Mouse (Mus musculus) heart, adult 8-10 months (tissue): ENCODE data around the gene Fcrlb. TPM values are rescaled to one million over a fixed set of nuclear protein-coding genes. Genes with fewer than 3 reads are reported as not detected.

Experiments used
- DNase-seq: peaks from one replicate; pipeline ENCODE4 v3.0.0; 2022; ENCODE audit warnings: low spot score
- total RNA-seq, 4 experiments: library from RNA; stranded (reverse); gene quantifications; 2 replicates each; pipeline ENCODE4 v1.2.4; 2022

Fcrlb gene
- total RNA-seq, 4 experiments from 2014 or later = not detected

DNA sequence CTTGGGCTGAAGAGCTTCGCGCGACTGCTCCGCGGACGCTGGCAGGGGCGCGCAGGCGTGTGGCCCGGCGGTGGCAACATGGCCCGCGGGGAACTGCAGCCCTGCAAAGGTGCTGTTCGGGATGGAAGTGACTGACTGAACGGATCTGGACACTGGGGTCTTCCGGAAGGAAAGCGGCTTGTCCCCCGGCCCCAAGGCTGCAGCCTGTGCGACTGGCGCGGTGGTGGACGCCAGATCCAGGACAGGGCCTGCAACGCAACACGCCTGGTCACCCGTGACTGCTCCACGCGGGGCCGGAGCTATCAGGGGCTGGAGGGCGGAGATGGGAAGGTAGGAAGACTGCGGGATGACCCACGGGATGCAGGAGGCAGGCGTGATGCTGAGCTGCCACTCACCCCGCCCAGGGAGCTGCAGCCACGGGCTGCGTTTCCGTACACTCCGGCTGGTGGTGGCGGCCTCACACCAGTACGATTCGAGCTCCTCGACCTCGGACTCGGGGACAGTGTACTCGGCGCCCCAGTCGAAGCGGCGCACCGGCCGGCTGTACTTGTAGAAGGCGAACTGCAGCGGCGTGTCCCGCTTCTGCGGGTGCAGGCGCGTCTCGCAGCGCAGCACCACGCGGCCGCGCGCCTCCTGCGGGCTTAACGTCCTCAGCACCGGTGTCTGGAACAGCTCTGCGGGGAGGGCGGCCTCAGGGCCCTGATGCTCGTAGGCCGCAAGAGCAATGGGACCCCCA, 5.1 kb downstream of the Fcrlb start:
- DNase-seq = no peak

DNA sequence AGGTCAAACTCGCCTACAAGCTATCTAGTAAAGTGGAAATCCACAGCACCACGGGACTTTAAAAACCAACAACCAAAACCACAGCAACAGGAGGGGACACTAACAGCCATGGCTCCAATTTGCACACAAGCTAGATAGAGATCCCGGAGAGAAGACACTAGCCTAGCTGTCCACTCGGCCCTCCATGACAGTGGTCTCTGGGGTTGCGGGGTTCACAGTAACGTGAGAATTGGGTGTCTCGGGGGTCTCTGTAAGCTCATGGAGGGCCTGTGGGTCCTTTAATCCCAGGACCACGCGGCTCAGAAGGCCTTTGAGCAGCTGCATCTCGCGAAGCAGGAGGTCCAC, 5.7 kb downstream of the Fcrlb start:
- no peak for DNase-seq

GRCm38 (mm10) chr1:170903485-170903884, 9.3 kb downstream of the Fcrlb start:
- DNase-seq = no peak

- peak; percentile 80 for DNase-seq
These were observed 11.1 kb downstream of the Fcrlb start for GRCm38 (mm10) chr1:170901536-170902238.

DNA sequence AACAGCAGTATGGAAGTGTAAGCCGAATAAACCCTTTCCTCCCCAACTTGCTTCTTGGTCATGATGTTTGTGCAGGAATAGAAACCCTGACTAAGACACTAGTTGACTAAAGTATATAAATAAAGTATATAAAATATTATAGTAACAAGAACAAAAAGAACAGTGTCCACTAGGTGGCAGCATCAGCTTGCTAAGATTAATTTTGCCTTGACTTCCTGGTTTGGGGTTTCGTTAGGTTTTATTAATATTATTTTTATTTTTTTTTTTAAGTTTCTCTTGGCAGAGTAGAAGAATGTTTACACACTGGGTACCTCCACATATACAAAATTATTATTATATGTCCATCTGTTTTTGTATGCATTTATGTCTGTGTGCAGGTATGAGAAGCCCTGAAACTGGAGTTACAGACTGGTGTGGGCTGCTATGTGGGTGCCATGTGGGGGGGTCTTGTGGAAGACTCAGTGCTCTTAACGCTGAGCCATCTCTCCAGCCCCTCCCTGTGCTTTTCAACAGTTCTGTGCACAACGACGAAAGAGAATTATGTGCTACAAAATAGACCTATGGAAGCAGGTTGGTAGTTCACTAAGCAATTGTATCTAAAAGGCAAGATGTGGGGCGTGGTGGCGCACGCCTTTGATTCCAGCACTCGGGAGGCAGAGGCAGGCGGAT, 11.8 kb downstream of the Fcrlb start:
- DNase-seq = peak; percentile 65

DNA sequence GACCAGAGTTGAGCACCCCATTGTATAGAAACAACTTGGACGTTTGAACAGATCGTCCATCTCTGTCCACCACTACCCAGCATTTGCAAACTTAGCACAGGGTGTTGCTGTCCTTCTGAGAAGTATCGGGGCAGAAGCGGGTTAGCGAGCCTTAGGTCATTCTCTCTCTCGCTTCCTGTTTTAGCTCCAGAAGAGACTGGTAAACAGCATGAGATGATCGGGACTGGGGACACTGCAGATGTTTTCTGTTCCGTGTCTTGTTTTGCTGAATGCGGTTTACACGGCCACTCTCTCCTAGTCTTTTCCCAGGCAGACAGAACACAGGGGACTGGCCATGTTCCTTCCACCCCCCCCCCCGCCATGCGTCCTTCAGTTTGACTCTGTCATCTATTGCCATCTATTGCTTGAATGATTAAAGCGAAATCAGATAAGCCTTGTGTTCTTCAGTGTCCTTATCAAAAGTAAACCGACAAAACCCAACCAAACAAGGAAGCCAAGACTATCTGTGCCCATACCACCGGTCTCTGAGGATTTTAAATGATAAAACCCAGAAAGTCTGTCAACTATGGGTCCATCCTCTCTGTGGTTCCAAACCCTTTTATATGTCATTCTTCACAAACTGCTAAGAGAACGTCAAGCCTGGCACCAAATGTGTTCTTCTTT, 14.2 kb downstream of the Fcrlb start:
- DNase-seq = no peak

- DNase-seq = no peak
These were observed 16.0 kb downstream of the Fcrlb start for GRCm38 (mm10) chr1:170896651-170897281.

- DNase-seq = peak; percentile 58
These were observed 17.8 kb downstream of the Fcrlb start for GRCm38 (mm10) chr1:170894603-170895602.

DNA sequence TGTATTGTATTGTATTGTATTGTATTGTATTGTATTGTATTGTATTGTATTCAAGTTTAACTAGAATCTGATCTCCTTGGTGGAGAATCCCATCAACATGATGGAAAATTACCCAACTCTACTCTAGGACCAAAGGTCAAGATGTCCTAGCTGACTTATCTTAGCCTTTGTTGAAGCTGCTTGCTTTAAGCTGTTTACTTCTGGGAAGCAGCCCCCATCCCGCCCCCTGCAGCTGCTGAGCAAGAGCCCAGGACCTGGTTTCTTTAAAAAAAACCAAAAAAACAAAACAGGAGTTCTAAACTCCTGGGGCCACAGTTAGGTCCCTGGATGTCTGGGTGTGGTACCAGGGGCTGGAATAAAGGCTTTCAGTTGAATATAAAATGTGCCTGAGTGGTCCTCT, 20.5 kb downstream of the Fcrlb start:
- no peak for DNase-seq

DNA sequence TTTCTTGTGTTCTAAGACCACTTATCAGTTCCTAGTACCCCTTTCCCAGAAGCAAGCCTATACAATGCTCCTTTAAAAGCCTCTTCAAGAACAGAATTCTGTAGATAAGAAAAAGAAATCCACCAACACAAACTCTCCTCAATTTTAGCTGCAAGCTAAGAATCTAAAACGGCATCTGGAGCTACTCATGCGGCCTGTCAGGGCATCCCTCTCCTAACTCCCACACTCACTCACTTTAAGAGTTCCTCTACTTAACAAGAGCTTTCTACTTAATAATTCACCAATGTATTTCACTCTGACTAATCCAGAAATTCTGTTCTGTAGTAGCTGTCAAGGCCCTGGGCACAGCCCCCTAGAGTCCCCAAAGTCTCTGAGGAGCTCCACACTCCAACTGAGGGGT, 21.1 kb downstream of the Fcrlb start:
- DNase-seq = no peak

DNA sequence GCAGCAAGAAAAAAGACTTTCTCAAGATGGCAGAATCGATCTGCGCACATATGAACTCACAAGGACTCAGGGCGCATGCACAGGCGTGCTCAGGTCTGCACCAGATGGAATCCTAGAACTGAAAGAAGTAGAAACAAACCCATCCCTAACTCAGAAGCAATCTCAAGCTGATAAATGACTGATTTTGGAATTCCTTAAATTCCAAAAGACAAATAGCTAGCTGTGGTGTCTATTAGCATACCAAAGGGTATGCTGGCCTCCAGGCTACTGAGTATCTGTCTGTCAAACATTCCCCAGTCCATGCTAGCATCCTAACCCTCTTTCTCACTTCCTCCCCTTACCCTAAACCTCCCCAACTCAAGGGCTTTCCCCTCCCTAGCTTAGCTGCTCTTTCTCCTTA, 23.4 kb downstream of the Fcrlb start:
- DNase-seq = no peak

GRCm38 (mm10) chr1:170886044-170886458, 26.7 kb downstream of the Fcrlb start:
- DNase-seq = no peak

GRCm38 (mm10) chr1:170884978-170885561, 27.7 kb downstream of the Fcrlb start, which contains the start of the genes Gm26620 and Dusp12:
Gene Gm26620, plus strand, starts transcription at chr1:170885065.
Gene Dusp12, minus strand, starts transcription at chr1:170885540.
- DNase-seq = peak; percentile 84

- no peak for DNase-seq
These were observed 28.4 kb downstream of the Fcrlb start for GRCm38 (mm10) chr1:170884390-170884789.

GRCm38 (mm10) chr1:170882915-170883485, 29.7 kb downstream of the Fcrlb start:
- no peak for DNase-seq

GRCm38 (mm10) chr1:170876906-170877305, 35.8 kb downstream of the Fcrlb start:
- DNase-seq = no peak

DNA sequence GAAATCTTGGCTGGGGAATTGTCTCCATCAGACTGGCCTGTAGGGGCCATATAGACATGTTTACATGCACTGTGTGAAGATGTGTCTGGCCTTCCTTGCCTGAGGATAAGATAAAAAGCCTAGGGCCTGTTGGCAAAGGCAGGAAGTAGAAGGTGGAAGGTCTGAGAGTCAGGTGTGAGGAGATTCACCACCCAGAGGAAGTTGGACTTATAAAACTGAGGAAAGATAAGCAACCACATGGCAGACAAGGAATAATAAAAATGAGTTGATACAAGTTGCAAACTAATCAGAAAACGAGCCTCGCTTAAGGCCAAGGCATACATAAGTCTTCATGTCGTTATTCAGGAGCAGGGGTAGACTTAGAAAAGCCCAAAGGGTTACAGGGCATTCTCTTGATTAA, 37.1 kb downstream of the Fcrlb start:
- DNase-seq = no peak

DNA sequence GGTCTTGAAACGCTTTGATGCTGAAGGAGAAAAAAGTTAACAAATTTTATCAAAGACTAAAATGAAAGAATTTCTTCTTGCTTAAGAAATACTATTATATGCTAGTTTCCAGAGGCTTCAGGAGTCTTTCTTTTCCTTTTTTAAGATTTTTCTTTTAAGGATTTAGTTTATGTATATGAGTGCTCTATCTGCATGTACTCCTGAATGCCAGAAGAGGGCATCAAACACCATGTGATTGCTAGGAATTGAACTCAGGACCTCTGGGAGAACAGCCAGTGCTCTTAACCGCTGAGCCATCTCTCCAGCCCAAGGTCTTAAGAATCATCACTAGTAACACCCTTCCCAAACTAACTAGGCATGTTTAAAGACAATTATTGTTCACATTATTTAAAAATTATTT, 40.8 kb downstream of the Fcrlb start:
- no peak for DNase-seq

DNA sequence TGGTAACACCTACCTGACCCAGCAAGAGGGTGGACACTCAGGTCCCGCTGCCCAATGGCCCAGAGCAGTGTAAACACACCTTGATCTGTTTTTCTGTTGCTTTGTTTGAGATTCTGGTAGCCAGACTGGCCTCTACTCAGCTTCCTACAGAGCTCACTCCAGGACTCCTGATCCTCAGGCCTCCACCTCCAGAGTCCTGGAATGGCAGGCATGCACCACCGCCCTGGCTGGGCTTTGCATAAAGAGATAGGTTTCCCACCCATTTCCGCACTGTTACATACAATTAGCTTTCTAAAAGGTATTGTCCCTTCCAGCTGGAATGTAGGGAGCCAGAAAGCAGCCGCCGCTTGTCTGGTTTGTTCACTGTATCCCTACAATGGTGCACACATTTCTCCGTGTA, 41.3 kb downstream of the Fcrlb start:
- no peak for DNase-seq

DNA sequence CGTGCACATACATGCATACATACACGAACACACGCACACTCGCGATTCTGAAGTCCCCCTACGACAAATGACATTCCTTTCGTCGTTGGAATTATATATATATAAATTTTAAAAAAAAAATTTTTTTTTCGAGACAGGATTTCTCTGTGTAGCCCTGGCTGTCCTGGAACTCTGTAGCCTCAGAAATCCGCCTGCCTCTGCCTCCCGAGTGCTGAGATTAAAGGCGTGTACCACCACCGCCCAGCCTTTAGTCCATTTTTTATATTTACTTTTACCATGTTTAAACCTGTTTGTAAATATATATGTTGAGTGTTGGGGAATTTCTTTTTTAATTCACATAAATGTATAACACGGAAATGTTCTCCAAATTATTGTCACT, 43.8 kb downstream of the Fcrlb start:
- no peak for DNase-seq
